Mouse (Mus musculus): ENCODE results near the gene Dpp9. TPM values are rescaled to one million over a fixed set of nuclear protein-coding genes. Genes with fewer than 3 reads are reported as not detected.

Dpp9 gene
- polyA plus RNA-seq, 1 experiment from 2014 or later = 32.6 TPM

GRCm38 (mm10) chr17:56214229-56214628, 4.5 kb downstream of the Dpp9 start:
- no peak overlapping the region for H3K27ac ChIP-seq (ENCODE audit: low read length)
- no peaks in the 10 kb centered on the region for H3K27me3 ChIP-seq (ENCODE audit: control insufficient read depth, insufficient read depth, low read length)
- 85% methylated on average over 1 of the region's 1 CpGs for WGBS
- no peak overlapping the region for H3K4me2 ChIP-seq (ENCODE audit: low read depth, low read length)
- no peak overlapping the region for H3K4me3 ChIP-seq (replicated peaks; ENCODE audit: low read length)
- peaks cover 17% of the 10 kb centered on the region; the same call in 1 of the 2 replicates for H3K36me3 ChIP-seq (ENCODE audit: control insufficient read depth, insufficient read depth, low read length)
- H3K4me1 ChIP-seq (ENCODE audit: control insufficient read depth, insufficient read depth, low read length) = peaks cover 17% of the 10 kb centered on the region
- no peaks in the 10 kb centered on the region for H3K9me3 ChIP-seq (replicated peaks; ENCODE audit: control insufficient read depth, low read length)
- no peak overlapping the region for H3K9ac ChIP-seq (ENCODE audit: low read length)
- ATAC-seq (ENCODE audit: insufficient read depth, low FRiP score) = no peak

DNA sequence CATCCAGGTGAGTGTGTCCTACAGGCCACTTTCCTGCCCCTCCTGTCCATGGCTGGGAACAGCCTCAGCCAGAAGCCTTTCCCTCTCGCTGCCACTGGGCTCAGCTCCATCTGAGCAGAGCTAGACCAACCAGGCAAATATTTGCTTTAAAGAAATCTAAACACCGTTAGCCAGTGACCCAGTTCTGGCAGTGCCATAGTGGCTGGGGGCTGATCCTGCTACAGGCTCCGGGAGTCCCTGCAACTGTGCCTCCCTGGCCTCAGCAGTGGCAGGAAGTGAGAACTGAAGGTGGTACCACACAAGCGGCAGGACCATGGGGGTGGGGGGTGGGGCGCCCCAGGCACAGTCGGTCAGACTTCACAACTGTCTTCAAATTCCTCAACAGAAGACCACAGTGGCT, 6.0 kb downstream of the Dpp9 start:
- no peaks in the 10 kb centered on the region for H3K27me3 ChIP-seq (ENCODE audit: control insufficient read depth, insufficient read depth, low read length)
- H3K9ac ChIP-seq (ENCODE audit: low read length) = no peak overlapping the region
- no peak overlapping the region for H3K4me3 ChIP-seq (replicated peaks; ENCODE audit: low read length)
- WGBS = 29% methylated on average over 6 of the region's 6 CpGs
- H3K9me3 ChIP-seq (replicated peaks; ENCODE audit: control insufficient read depth, low read length) = no peaks in the 10 kb centered on the region
- H3K27ac ChIP-seq (ENCODE audit: low read length) = peak overlapping the region; percentile 9; the same call in 1 of the 2 replicates
- no peak overlapping the region for H3K4me2 ChIP-seq (ENCODE audit: low read depth, low read length)
- H3K4me1 ChIP-seq (ENCODE audit: control insufficient read depth, insufficient read depth, low read length) = peaks cover 13% of the 10 kb centered on the region
- H3K36me3 ChIP-seq (ENCODE audit: control insufficient read depth, insufficient read depth, low read length) = peaks cover 17% of the 10 kb centered on the region; the same call in 1 of the 2 replicates
- ATAC-seq (ENCODE audit: insufficient read depth, low FRiP score) = peak; percentile 77; the same call in 1 of the 2 replicates

DNA sequence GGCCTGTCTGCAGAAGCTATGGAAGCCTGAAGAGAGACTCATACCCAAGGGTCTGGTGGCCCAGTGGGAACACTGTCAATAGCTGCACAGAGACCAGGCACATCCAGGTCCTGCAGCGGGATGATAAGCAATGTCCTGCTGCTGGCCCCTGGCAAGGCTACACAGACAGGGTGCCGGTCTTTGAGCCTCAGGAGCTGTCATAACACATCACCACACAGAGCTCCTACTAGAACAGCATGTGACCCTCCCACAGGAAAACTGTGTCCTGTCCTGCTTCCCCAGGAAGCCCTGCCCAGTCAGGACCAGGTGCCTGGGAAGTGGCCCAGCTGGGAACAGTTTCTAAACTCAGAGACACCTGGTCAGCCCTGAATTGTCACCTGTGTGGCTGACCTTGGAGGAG, 7.6 kb downstream of the Dpp9 start:
- WGBS = 80% methylated on average over 2 of the region's 2 CpGs

DNA sequence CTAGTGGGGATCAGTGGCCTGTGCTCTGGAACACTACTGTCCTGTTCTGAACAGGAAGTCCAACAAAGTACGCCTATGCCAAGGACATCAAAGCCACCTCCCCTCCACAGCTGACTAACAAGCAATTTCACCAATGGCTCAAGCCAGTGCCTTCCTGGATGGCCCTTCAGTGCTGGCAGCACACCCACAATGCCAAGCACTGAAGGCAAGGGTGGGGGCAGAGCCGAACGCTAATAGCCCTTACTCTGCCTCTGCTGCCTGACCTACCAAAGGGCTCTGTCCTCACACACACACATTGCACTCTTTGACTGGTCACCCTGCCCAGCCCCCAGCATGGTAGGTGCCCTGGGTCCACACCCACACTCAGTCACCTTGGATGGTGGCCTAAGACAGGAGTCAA, 9.9 kb downstream of the Dpp9 start:
- Histone ChIP-seq H3K27me3 (ENCODE audit: control insufficient read depth, insufficient read depth, low read length) (no peaks in the 10 kb centered on the region), H3K4me2 (ENCODE audit: low read depth, low read length) (no peak overlapping the region), H3K27ac (ENCODE audit: low read length) (no peak overlapping the region), H3K9ac (ENCODE audit: low read length) (no peak overlapping the region), H3K9me3 (replicated peaks; ENCODE audit: control insufficient read depth, low read length) (no peaks in the 10 kb centered on the region), H3K4me1 (ENCODE audit: control insufficient read depth, insufficient read depth, low read length) (0 out of 2 replicates have a peak, but pooled peaks cover 9% of the 10 kb centered on the region), H3K36me3 (ENCODE audit: control insufficient read depth, insufficient read depth, low read length) (peaks cover 25% of the 10 kb centered on the region), H3K4me3 (replicated peaks; ENCODE audit: low read length) (no peak overlapping the region)
- WGBS = 89% methylated on average over 3 of the region's 3 CpGs
- no peak for ATAC-seq (ENCODE audit: insufficient read depth, low FRiP score)

More for the DNA sequence above, 7.6 kb downstream of the Dpp9 start:
- Histone ChIP-seq H3K9me3 (replicated peaks; ENCODE audit: control insufficient read depth, low read length) (no peaks in the 10 kb centered on the region), H3K36me3 (ENCODE audit: control insufficient read depth, insufficient read depth, low read length) (peaks cover 22% of the 10 kb centered on the region), H3K4me1 (ENCODE audit: control insufficient read depth, insufficient read depth, low read length) (0 out of 2 replicates have a peak, but pooled peaks cover 9% of the 10 kb centered on the region), H3K27me3 (ENCODE audit: control insufficient read depth, insufficient read depth, low read length) (no peaks in the 10 kb centered on the region), H3K9ac (ENCODE audit: low read length) (no peak overlapping the region), H3K4me2 (ENCODE audit: low read depth, low read length) (no peak overlapping the region), H3K4me3 (replicated peaks; ENCODE audit: low read length) (no peak overlapping the region), H3K27ac (ENCODE audit: low read length) (no peak overlapping the region)
- ATAC-seq (ENCODE audit: insufficient read depth, low FRiP score) = 0 out of 2 replicates have a peak, but pooled peaks have one; percentile 14

DNA sequence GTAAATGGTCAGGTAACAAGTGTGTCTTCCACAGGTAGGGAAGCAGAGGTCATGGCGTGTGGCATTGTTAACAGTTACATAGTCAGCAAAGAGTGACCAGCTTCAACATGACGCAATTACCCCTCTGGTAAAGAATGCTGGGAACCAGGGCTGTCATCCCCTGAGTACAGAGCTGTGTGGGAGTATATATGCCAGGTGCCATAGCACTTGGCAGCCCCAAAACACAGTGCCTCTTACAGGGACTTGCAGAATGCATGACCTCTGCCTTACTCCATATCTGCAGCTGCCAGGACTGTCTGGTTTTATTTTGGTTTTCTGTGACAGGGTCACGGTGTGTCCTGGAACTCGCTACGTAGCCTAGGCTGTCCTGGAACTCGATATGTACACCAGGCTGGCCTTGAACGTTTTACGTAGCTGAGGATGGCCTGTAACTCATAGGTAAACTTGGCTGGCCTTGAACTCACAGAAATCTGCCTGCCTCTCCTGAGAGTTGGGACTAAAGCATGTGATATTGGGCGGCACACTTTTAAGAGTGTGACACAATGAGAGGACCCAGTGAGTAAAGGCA, 10.7 kb downstream of the Dpp9 start:
- WGBS = 91% methylated on average over 9 of the region's 9 CpGs
- no peak overlapping the region for H3K4me3 ChIP-seq (replicated peaks; ENCODE audit: low read length)
- H3K36me3 ChIP-seq (ENCODE audit: control insufficient read depth, insufficient read depth, low read length) = peaks cover 27% of the 10 kb centered on the region
- no peak overlapping the region for H3K9ac ChIP-seq (ENCODE audit: low read length)
- no peak overlapping the region for H3K27ac ChIP-seq (ENCODE audit: low read length)
- no peak for ATAC-seq (ENCODE audit: insufficient read depth, low FRiP score)
- H3K9me3 ChIP-seq (replicated peaks; ENCODE audit: control insufficient read depth, low read length) = no peaks in the 10 kb centered on the region
- H3K27me3 ChIP-seq (ENCODE audit: control insufficient read depth, insufficient read depth, low read length) = no peaks in the 10 kb centered on the region
- H3K4me2 ChIP-seq (ENCODE audit: low read depth, low read length) = no peak overlapping the region
- H3K4me1 ChIP-seq (ENCODE audit: control insufficient read depth, insufficient read depth, low read length) = 0 out of 2 replicates have a peak, but pooled peaks cover 9% of the 10 kb centered on the region

DNA sequence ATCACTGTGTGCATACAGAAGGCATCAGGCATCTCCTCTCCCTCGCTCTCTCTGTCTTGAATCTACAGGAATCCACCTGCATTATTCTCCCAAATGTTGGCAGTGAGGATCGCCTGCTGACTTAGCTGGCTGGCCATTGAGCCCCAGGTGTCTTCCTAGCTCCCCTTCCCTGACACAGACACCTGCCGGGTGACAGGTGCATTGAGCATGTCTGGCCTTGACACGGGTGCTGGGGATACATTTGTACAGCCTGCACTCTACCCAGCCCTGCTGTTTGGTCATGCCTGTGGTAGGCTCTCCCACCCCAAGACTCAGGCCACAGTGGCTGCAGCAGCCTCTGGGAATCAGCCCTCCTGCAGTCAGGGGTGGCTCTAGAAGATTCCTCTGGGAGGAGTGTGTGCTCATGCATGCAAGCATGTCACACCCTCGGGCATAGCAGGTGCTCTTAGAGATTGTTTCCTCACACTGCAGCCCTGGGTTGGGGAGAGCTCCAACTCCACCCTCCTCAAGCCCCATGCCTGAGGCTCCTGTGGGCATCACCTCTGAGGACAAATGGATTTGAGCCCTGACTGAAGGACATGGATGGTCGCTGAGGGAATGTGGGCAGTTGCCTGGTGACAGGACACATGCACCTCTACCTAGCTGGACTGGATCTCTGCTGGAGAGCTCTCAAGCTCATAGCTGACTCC, 11.6 kb downstream of the Dpp9 start:
- peak overlapping the region; percentile 44; the same call in 1 of the 2 replicates for H3K27ac ChIP-seq (ENCODE audit: low read length)
- WGBS = 73% methylated on average over 6 of the region's 6 CpGs
- no peaks in the 10 kb centered on the region for H3K9me3 ChIP-seq (replicated peaks; ENCODE audit: control insufficient read depth, low read length)
- H3K36me3 ChIP-seq (ENCODE audit: control insufficient read depth, insufficient read depth, low read length) = peaks cover 36% of the 10 kb centered on the region
- H3K4me2 ChIP-seq (ENCODE audit: low read depth, low read length) = no peak overlapping the region
- H3K4me1 ChIP-seq (ENCODE audit: control insufficient read depth, insufficient read depth, low read length) = 0 out of 2 replicates have a peak, but pooled peaks cover 7% of the 10 kb centered on the region
- H3K9ac ChIP-seq (ENCODE audit: low read length) = no peak overlapping the region
- ATAC-seq (ENCODE audit: insufficient read depth, low FRiP score) = no peak
- no peaks in the 10 kb centered on the region for H3K27me3 ChIP-seq (ENCODE audit: control insufficient read depth, insufficient read depth, low read length)
- no peak overlapping the region for H3K4me3 ChIP-seq (replicated peaks; ENCODE audit: low read length)

- H3K9ac ChIP-seq (ENCODE audit: low read length) = no peak overlapping the region
- H3K9me3 ChIP-seq (replicated peaks; ENCODE audit: control insufficient read depth, low read length) = no peaks in the 10 kb centered on the region
- peaks cover 42% of the 10 kb centered on the region for H3K36me3 ChIP-seq (ENCODE audit: control insufficient read depth, insufficient read depth, low read length)
- 0 out of 2 replicates have a peak, but pooled peaks cover 7% of the 10 kb centered on the region for H3K4me1 ChIP-seq (ENCODE audit: control insufficient read depth, insufficient read depth, low read length)
- H3K27me3 ChIP-seq (ENCODE audit: control insufficient read depth, insufficient read depth, low read length) = no peaks in the 10 kb centered on the region
- 70% methylated on average over 10 of the region's 10 CpGs for WGBS
- peak; percentile 92 for ATAC-seq (ENCODE audit: insufficient read depth, low FRiP score)
- no peak overlapping the region for H3K4me3 ChIP-seq (replicated peaks; ENCODE audit: low read length)
- peak overlapping the region; percentile 44 for H3K27ac ChIP-seq (ENCODE audit: low read length)
- no peak overlapping the region for H3K4me2 ChIP-seq (ENCODE audit: low read depth, low read length)
Measured at GRCm38 (mm10) chr17:56206276-56206884, 12.3 kb downstream of the Dpp9 start.

DNA sequence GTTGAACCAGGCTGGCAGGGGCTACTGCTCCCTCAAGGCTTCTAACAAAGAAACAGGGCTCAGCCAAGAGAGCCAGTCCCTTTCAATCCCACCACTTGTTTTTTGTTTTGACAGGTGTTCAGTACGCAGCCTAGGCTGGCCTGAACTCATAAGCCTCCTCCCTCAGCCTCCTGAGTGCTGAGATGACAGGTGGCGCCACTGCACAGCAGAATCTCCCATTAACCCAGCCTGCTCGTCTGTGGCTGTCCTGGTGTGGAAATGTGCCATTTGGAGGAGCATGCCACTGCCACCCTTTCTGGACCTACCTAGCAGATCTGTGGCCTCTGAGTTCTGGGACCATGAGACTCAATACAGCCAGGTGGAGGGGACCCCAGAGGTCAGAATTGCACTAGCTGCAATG, 15.0 kb downstream of the Dpp9 start:
- H3K4me1 ChIP-seq (ENCODE audit: control insufficient read depth, insufficient read depth, low read length) = 0 out of 2 replicates have a peak, but pooled peaks cover 7% of the 10 kb centered on the region
- no peaks in the 10 kb centered on the region for H3K27me3 ChIP-seq (ENCODE audit: control insufficient read depth, insufficient read depth, low read length)
- no peaks in the 10 kb centered on the region for H3K9me3 ChIP-seq (replicated peaks; ENCODE audit: control insufficient read depth, low read length)
- no peak overlapping the region for H3K27ac ChIP-seq (ENCODE audit: low read length)
- 55% methylated on average over 3 of the region's 3 CpGs for WGBS
- H3K4me2 ChIP-seq (ENCODE audit: low read depth, low read length) = no peak overlapping the region
- no peak overlapping the region for H3K9ac ChIP-seq (ENCODE audit: low read length)
- H3K4me3 ChIP-seq (replicated peaks; ENCODE audit: low read length) = no peak overlapping the region
- peaks cover 29% of the 10 kb centered on the region for H3K36me3 ChIP-seq (ENCODE audit: control insufficient read depth, insufficient read depth, low read length)
- no peak for ATAC-seq (ENCODE audit: insufficient read depth, low FRiP score)

DNA sequence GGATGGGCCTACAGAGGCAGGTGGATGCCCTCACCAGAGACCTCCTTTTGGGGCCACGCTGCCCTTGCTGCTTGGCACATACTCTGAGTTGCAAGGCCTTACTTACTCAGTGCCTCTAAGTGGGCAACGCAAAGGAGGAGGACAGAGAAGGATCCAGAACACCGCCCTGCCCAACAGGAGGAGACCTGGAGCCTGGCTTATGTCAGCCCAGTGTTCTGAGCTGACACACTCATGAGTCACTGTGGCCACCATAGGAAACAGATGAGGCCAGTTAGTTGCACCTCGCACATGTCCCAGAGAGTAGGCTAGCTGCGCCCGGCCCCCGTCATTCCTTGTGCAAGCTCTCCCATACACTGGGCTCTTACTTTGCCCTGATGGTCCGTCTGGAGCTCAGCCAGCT, 16.2 kb downstream of the Dpp9 start:
- Histone ChIP-seq H3K9ac (ENCODE audit: low read length) (no peak overlapping the region), H3K27me3 (ENCODE audit: control insufficient read depth, insufficient read depth, low read length) (no peaks in the 10 kb centered on the region), H3K9me3 (replicated peaks; ENCODE audit: control insufficient read depth, low read length) (no peaks in the 10 kb centered on the region), H3K27ac (ENCODE audit: low read length) (no peak overlapping the region), H3K4me3 (replicated peaks; ENCODE audit: low read length) (no peak overlapping the region), H3K36me3 (ENCODE audit: control insufficient read depth, insufficient read depth, low read length) (peaks cover 41% of the 10 kb centered on the region), H3K4me1 (ENCODE audit: control insufficient read depth, insufficient read depth, low read length) (0 out of 2 replicates have a peak, but pooled peaks cover 7% of the 10 kb centered on the region), H3K4me2 (ENCODE audit: low read depth, low read length) (no peak overlapping the region)
- no peak for ATAC-seq (ENCODE audit: insufficient read depth, low FRiP score)
- 92% methylated on average over 8 of the region's 8 CpGs for WGBS
